Mouse (Mus musculus) thymus, postnatal 36 days (tissue): ENCODE results near the gene Gcsh.
A peak's percentile ranks its signal among the peaks of the same experiment; 100 is the strongest.

Experiments used
- DNase-seq, 2 experiments: peaks; one replicate each; pipeline ENCODE4 v3.0.0; 2022; ENCODE audit warnings: mixed read lengths in 2 of 2

The Gcsh gene

GRCm38 (mm10) chr8:116975606-116976005 lies 17.7 kb downstream of the Gcsh start:
- DNase-seq, result no peak

- DNase-seq, result no peak
Measured at GRCm38 (mm10) chr8:116975066-116975465, 18.3 kb downstream of the Gcsh start.

GRCm38 (mm10) chr8:116969531-116969930 lies 23.8 kb downstream of the Gcsh start:
- DNase-seq, result no peak

GRCm38 (mm10) chr8:116954415-116954814 lies 38.9 kb downstream of the Gcsh start:
- no peak for DNase-seq

- peak; percentile 71 to 83 for DNase-seq
Measured at GRCm38 (mm10) chr8:116952428-116952827, 40.9 kb downstream of the Gcsh start.

GRCm38 (mm10) chr8:116951778-116952177 lies 41.6 kb downstream of the Gcsh start:
- DNase-seq, result no peak

GRCm38 (mm10) chr8:116951369-116951768 lies 42.0 kb downstream of the Gcsh start:
- no peak for DNase-seq

- no peak for DNase-seq
Measured at GRCm38 (mm10) chr8:116947589-116947988, 45.7 kb downstream of the Gcsh start.

- DNase-seq, result no peak
Measured at GRCm38 (mm10) chr8:116946851-116947250, 46.5 kb downstream of the Gcsh start.

- peak; percentile 13 to 16 for DNase-seq
Measured at GRCm38 (mm10) chr8:116946268-116946838, 47.0 kb downstream of the Gcsh start.

- DNase-seq, result no peak
Measured at GRCm38 (mm10) chr8:116945169-116945910, 48.0 kb downstream of the Gcsh start.

GRCm38 (mm10) chr8:116944385-116944696 lies 49.0 kb downstream of the Gcsh start:
- DNase-seq, result no peak

GRCm38 (mm10) chr8:116943555-116944384 lies 49.6 kb downstream of the Gcsh start:
- peak; percentile 40 to 51 for DNase-seq

- DNase-seq, result peak; percentile 83
Measured at GRCm38 (mm10) chr8:116943161-116943554, 50.2 kb downstream of the Gcsh start, which contains the start of gene Atmin. Atmin (plus strand) TSS chr8:116943393.

GRCm38 (mm10) chr8:116942284-116943058 lies 50.9 kb downstream of the Gcsh start:
- DNase-seq, result no peak

GRCm38 (mm10) chr8:116935506-116935905 lies 57.8 kb downstream of the Gcsh start:
- DNase-seq, result no peak

- no peak for DNase-seq
Measured at GRCm38 (mm10) chr8:116934976-116935375, 58.4 kb downstream of the Gcsh start.
